Mouse (Mus musculus) neural tube, postnatal 0 days (tissue): ENCODE results near the gene Rlbp1. TPM values are rescaled to one million over a fixed set of nuclear protein-coding genes. Genes with fewer than 3 reads are reported as not detected.

Experiments used
- polyA plus RNA-seq: library from polyadenylated mRNA; unstranded; fragments of >200 nt; fragmentation: Nextera tagmentation; extraction: Ambion mirVana; gene quantifications from 2 replicates; pipeline ENCODE4 v1.2.1, GENCODE M21; 2015

Gene Rlbp1
- polyA plus RNA-seq: 15.7 and 18.6 TPM in 2 replicates

DNA sequence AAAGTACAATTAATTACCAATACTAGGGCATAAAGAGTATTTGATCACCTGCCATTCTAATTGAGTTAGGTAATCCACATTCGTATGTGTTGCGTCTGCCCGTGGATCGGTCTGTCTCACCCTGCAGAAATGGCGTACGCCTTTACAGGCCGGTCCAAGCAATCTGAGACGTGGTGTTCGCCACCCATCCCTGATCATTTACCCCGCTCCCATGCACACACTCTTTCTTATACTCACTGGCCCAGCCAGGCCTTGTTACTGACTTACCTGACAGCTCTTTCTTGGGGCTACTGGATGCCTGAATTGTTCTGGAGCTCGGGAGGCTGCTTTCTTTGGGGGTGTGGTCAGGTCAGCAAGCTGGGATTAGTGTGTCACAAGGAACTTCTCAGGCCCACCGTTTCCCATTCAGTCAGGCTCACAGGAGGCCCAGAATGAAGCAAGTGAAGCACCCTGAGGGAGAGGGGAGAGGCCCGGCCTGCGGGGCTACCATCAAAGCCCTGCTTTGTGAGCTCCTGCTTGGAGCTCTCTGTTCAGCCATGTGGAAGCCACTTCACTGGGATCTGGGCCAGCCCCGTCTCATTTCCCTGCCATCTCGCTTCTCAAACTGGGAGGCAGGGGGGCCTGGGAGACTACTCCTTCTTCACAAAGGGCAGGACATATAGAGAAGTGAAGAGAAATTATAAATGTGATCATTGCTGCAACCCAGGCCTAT is at the start of gene Rlbp1:
Gene Rlbp1 (minus strand): TSS at position 627 of the 712 bp plus-strand sequence.

DNA sequence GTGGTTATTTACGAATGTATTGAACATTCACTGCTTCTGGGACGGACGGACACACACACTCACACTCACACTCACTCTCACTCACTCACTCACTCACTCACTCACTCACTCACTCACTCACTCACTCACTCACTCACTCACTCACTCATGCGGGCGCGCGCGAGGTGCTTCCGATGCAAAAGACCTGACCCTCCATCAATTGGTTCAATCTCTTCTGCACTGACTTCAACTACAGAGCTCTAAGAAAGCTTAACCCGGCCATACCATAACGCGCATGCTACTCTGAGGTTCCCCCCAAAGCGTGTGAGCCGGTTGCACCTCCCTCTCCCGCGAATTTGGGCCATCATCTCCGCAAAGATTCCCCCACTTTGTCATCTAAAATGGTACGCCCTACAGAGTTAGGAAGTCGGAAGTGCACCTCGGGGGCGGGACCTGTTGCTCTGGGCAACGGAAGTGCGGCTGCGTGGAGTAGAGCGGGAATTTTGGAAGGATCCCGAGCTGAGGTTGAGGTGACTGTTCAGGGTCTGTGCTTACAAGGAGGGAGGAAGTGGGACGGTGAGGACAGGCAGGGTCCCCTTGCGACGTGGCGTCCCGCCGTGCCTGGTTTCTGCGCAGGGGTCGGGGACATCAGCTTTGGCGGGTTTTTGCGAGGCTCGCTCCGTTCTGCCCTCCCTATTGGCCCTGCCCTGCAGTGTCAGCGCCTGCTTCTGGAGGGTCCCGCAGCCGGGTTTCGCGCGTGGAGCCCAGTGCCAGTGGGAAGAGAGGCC is 5.2 kb upstream of the Rlbp1 start, which contains the start of gene Fanci:
Gene Fanci (plus strand): TSS at position 47 of the 767 bp plus-strand sequence.

Other genes starting within 250 kb of the Rlbp1 start
- gene Mfge8, start 238.0 kb downstream of the Rlbp1 start, polyA plus RNA-seq: 199 and 227 TPM in 2 replicates
- 14.9 and 15.5 TPM in 2 replicates for gene Abhd2, start 113.8 kb downstream of the Rlbp1 start, polyA plus RNA-seq
- gene Fanci, start 4.9 kb upstream of the Rlbp1 start, polyA plus RNA-seq: 0.94 and 1.4 TPM in 2 replicates
- 22.0 and 26.4 TPM in 2 replicates for gene Polg, start 79.3 kb upstream of the Rlbp1 start, polyA plus RNA-seq
- gene Rhcg, start 230.6 kb upstream of the Rlbp1 start, polyA plus RNA-seq: 9.0 and 9.9 TPM in 2 replicates